Mouse (Mus musculus): ENCODE results near the gene Cytip. TPM values are rescaled to one million over a fixed set of nuclear protein-coding genes. Genes with fewer than 3 reads are reported as not detected.

Gene Cytip
- polyA plus RNA-seq, 2 experiments, result 1.4 to 2.7 TPM

- no peaks in the 10 kb centered on the region for H3K9me3 ChIP-seq (ENCODE audit: control insufficient read depth, low read length)
- H3K4me2 ChIP-seq (ENCODE audit: low read depth), result no peak overlapping the region
- ATAC-seq (ENCODE audit: insufficient read depth) (no peak), DNase-seq (ENCODE audit: low read depth in 3 of 3, low spot score in 3 of 3) (no peak)
- no peak overlapping the region for H3K9ac ChIP-seq (replicated peaks)
- H3K36me3 ChIP-seq (replicated peaks; ENCODE audit: control insufficient read depth, insufficient read depth, low read depth), result no peaks in the 10 kb centered on the region
- no peak overlapping the region for H3K4me3 ChIP-seq (ENCODE audit: insufficient read depth in 1 of 2, low read depth in 2 of 2, low read length in 2 of 2)
- H3K4me1 ChIP-seq (replicated peaks; ENCODE audit: control insufficient read depth in 2 of 2, insufficient read depth in 2 of 2, low read length in 1 of 2), result peaks cover 3 to 11% of the 10 kb centered on the region in 2 experiments; a peak in 2 of 4 replicates
- WGBS (ENCODE audit: insufficient replicate concordance), result 48% methylated on average over 1 of the region's 1 CpGs
- TF ChIP-seq EP300 (IDR thresholded peaks at IDR 0.05; ENCODE audit: low read depth) (no peak), CTCF (IDR thresholded peaks at IDR 0.05; ENCODE audit: low read depth) (no peak)
- H3K27ac ChIP-seq, result no peak overlapping the region
- no peaks in the 10 kb centered on the region for H3K27me3 ChIP-seq (ENCODE audit: control insufficient read depth, insufficient read depth, low read length)
Observed at GRCm38 (mm10) chr2:58140531-58140930, 54.8 kb downstream of the Cytip start.

- TF ChIP-seq CTCF (IDR thresholded peaks at IDR 0.05; ENCODE audit: low read depth) (no peak), EP300 (IDR thresholded peaks at IDR 0.05; ENCODE audit: low read depth) (no peak)
- peaks cover 3 to 11% of the 10 kb centered on the region in 2 experiments; a peak in 2 of 4 replicates for H3K4me1 ChIP-seq (replicated peaks; ENCODE audit: control insufficient read depth in 2 of 2, insufficient read depth in 2 of 2, low read length in 1 of 2)
- H3K36me3 ChIP-seq (replicated peaks; ENCODE audit: control insufficient read depth, insufficient read depth, low read depth), result no peaks in the 10 kb centered on the region
- no peak overlapping the region for H3K4me2 ChIP-seq (ENCODE audit: low read depth)
- H3K27ac ChIP-seq, result no peak overlapping the region
- H3K9me3 ChIP-seq (ENCODE audit: control insufficient read depth, low read length), result no peaks in the 10 kb centered on the region
- no peak overlapping the region for H3K4me3 ChIP-seq (ENCODE audit: insufficient read depth in 1 of 2, low read depth in 2 of 2, low read length in 2 of 2)
- no peaks in the 10 kb centered on the region for H3K27me3 ChIP-seq (ENCODE audit: control insufficient read depth, insufficient read depth, low read length)
- no peak for DNase-seq (ENCODE audit: low read depth in 3 of 3, low spot score in 3 of 3)
- no peak overlapping the region for H3K9ac ChIP-seq (replicated peaks)
- ATAC-seq (ENCODE audit: insufficient read depth), result no peak
- WGBS (ENCODE audit: insufficient replicate concordance), result 77% methylated on average over 5 of the region's 5 CpGs
Observed at GRCm38 (mm10) chr2:58138611-58139010, 56.7 kb downstream of the Cytip start.

GRCm38 (mm10) chr2:58137676-58138075, 57.7 kb downstream of the Cytip start:
- Histone ChIP-seq H3K36me3 (replicated peaks; ENCODE audit: control insufficient read depth, insufficient read depth, low read depth) (no peaks in the 10 kb centered on the region), H3K27me3 (ENCODE audit: control insufficient read depth, insufficient read depth, low read length) (no peaks in the 10 kb centered on the region), H3K9ac (replicated peaks) (no peak overlapping the region), H3K4me2 (ENCODE audit: low read depth) (no peak overlapping the region), H3K9me3 (ENCODE audit: control insufficient read depth, low read length) (no peaks in the 10 kb centered on the region), H3K4me3 (ENCODE audit: insufficient read depth in 1 of 2, low read depth in 2 of 2, low read length in 2 of 2) (no peak overlapping the region), H3K4me1 (replicated peaks; ENCODE audit: control insufficient read depth in 2 of 2, insufficient read depth in 2 of 2, low read length in 1 of 2) (peaks cover 3 to 11% of the 10 kb centered on the region in 2 experiments; a peak in 2 of 4 replicates), H3K27ac (no peak overlapping the region)
- peak in 2 of 3 experiments; percentile 26 to 31 for DNase-seq (ENCODE audit: low read depth in 3 of 3, low spot score in 3 of 3)
- peak; percentile 41; the same call in 1 of the 2 replicates for ATAC-seq (ENCODE audit: insufficient read depth)
- TF ChIP-seq CTCF (IDR thresholded peaks at IDR 0.05; ENCODE audit: low read depth) (no peak), EP300 (IDR thresholded peaks at IDR 0.05; ENCODE audit: low read depth) (no peak)
- 11% methylated on average over 7 of the region's 7 CpGs for WGBS (ENCODE audit: insufficient replicate concordance)

DNA sequence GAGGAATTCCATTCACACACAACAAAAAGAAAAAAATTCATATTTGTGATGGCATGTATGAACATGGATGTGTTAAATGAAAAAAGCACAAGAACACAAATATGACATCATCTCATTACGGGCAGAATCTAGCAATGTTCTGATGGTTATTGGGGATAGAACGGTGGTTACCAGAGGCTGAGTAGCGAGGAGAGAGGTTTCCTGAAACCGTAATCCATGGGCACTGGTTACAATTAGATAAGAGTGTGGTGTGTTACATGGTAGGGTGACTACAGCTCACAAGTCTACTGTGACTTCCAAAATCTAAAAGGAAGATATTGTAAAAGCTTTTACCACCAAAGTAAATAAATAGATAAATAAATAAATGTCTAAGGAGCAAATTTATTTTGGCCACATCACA, 58.8 kb downstream of the Cytip start:
- no peak overlapping the region for H3K9ac ChIP-seq (replicated peaks)
- H3K4me2 ChIP-seq (ENCODE audit: low read depth), result no peak overlapping the region
- no peaks in the 10 kb centered on the region for H3K27me3 ChIP-seq (ENCODE audit: control insufficient read depth, insufficient read depth, low read length)
- DNase-seq (ENCODE audit: low read depth in 3 of 3, low spot score in 3 of 3), result no peak
- TF ChIP-seq CTCF (IDR thresholded peaks at IDR 0.05; ENCODE audit: low read depth), result no peak
- TF ChIP-seq EP300 (IDR thresholded peaks at IDR 0.05; ENCODE audit: low read depth), result no peak
- 13% methylated on average over 4 of the region's 4 CpGs for WGBS (ENCODE audit: insufficient replicate concordance)
- no peak for ATAC-seq (ENCODE audit: insufficient read depth)
- H3K4me1 ChIP-seq (replicated peaks; ENCODE audit: control insufficient read depth in 2 of 2, insufficient read depth in 2 of 2, low read length in 1 of 2), result peaks cover 3 to 11% of the 10 kb centered on the region in 2 experiments; a peak in 2 of 4 replicates
- H3K27ac ChIP-seq, result no peak overlapping the region
- no peaks in the 10 kb centered on the region for H3K9me3 ChIP-seq (ENCODE audit: control insufficient read depth, low read length)
- no peaks in the 10 kb centered on the region for H3K36me3 ChIP-seq (replicated peaks; ENCODE audit: control insufficient read depth, insufficient read depth, low read depth)
- no peak overlapping the region for H3K4me3 ChIP-seq (ENCODE audit: insufficient read depth in 1 of 2, low read depth in 2 of 2, low read length in 2 of 2)

GRCm38 (mm10) chr2:58135061-58135463, 60.3 kb downstream of the Cytip start:
- ATAC-seq (ENCODE audit: insufficient read depth), result no peak
- Histone ChIP-seq H3K4me3 (ENCODE audit: insufficient read depth in 1 of 2, low read depth in 2 of 2, low read length in 2 of 2) (no peak overlapping the region), H3K4me1 (replicated peaks; ENCODE audit: control insufficient read depth in 2 of 2, insufficient read depth in 2 of 2, low read length in 1 of 2) (peaks cover 3 to 11% of the 10 kb centered on the region in 2 experiments; a peak in 2 of 4 replicates), H3K9ac (replicated peaks) (no peak overlapping the region), H3K27ac (no peak overlapping the region), H3K9me3 (ENCODE audit: control insufficient read depth, low read length) (no peaks in the 10 kb centered on the region), H3K36me3 (replicated peaks; ENCODE audit: control insufficient read depth, insufficient read depth, low read depth) (no peaks in the 10 kb centered on the region), H3K27me3 (ENCODE audit: control insufficient read depth, insufficient read depth, low read length) (no peaks in the 10 kb centered on the region), H3K4me2 (ENCODE audit: low read depth) (no peak overlapping the region)
- TF ChIP-seq CTCF (IDR thresholded peaks at IDR 0.05; ENCODE audit: low read depth), result no peak
- TF ChIP-seq EP300 (IDR thresholded peaks at IDR 0.05; ENCODE audit: low read depth), result no peak
- WGBS (ENCODE audit: insufficient replicate concordance), result 41% methylated on average over 2 of the region's 2 CpGs
- DNase-seq (ENCODE audit: low read depth in 3 of 3, low spot score in 3 of 3), result no peak

Data from liver, embryonic 14.5 days (tissue).